Mouse (Mus musculus) embryo, embryonic 11.5 days (tissue): ENCODE data around the gene Tlx2.

Experiments
- DNase-seq: peaks from one replicate; pipeline ENCODE4 v3.0.0-alpha.2; 2012; ENCODE audit warnings: low read depth, low spot score

Gene Tlx2

GRCm38 (mm10) chr6:83023786-83024185 is 46.3 kb downstream of the Tlx2 start:
- DNase-seq: no peak

GRCm38 (mm10) chr6:83023008-83023407 is 47.1 kb downstream of the Tlx2 start:
- DNase-seq: no peak

DNA sequence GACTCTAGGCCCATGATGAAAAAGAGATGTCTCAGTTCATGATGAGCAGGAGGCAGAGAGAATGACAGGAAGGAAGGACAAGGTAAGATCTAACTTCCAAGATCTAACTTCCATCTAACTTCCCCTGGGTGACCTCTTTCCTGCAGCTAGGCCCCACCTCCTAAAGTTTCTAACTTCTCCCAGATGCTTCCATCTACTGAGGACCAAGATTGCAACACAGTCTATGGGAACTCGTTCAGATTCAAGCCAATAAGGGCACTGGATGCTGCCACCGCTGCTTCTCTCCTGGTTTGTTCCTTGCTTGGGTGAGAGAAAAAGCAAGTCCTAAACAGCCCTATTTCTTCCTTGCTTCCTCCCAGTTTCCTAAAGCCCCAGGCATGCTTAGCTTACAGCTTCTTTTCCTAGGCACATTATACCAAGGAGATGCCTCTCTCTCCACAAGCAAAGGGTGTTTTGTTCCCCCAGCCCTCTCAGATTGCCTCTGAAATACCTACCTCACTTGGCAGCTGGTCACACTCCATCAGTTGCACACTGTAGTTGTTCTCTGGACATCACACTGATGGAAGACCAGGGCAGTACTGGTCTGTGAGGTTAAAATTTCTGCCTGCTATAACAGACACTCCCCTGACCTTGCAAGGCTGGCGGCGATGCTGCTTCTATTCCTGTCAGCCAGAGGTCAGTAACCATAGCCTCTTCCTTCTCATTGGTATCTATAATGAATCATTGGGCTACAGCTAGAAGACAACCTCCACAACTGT is 49.1 kb downstream of the Tlx2 start:
- DNase-seq: no peak

DNA sequence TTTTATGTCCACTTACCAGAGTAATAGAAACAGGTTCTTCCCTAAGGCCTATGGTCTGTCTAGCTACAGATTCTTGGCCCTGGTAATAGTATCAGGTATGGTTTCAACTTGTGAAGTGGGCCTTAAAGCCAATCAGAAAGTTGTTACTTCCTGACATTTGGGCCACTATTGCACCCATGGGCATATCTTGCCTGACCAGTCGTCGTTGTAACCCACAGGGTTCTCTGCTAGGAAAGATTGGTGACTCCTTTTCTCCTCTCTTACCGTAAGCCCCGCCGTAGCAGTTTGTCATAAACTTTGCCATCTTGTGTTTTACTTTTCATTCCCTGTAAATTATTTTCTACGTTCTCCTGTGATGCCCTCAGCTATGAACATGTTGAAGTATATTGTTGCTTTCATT is 50.0 kb downstream of the Tlx2 start:
- no peak for DNase-seq

DNA sequence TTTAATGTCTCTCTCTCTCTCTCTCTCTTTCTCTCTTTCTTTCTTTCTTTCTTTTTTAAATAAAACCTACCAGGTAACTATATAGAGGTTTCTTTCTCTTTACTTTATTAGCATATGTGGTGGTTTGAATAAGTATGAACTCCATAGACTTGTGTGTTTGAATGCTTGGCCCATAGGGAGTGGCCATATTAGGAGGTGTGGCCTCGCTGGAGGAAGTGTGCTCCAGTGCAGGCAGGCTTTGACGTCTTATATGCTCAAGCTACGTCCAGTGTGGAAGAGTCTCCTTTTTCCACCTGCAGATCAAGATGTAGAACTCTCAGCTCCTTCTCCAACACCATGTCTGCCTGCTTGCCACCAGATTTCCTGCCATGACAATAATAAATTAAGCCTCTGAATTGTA is 51.0 kb downstream of the Tlx2 start:
- DNase-seq: no peak
